Mouse (Mus musculus) liver (tissue): Measurements from ENCODE around the gene Lcorl.
"Not testable (repeated sequence)": the region's sequence is repeated elsewhere in the genome, so short reads cannot be mapped to it uniquely, and the experiment has no call there.

Source experiments
- DNase-seq: peaks from one replicate; pipeline ENCODE4 v3.0.0-alpha.2; 2020; ENCODE audit warnings: mixed read lengths

Gene Lcorl

GRCm38 (mm10) chr5:45691678-45692077, 165.7 kb downstream of the Lcorl start:
- DNase-seq, result no peak

- no peak for DNase-seq
Measured at GRCm38 (mm10) chr5:45690802-45691201, 166.6 kb downstream of the Lcorl start.

GRCm38 (mm10) chr5:45689152-45689551, 168.3 kb downstream of the Lcorl start:
- no peak for DNase-seq

GRCm38 (mm10) chr5:45686223-45686622, 171.2 kb downstream of the Lcorl start:
- no peak for DNase-seq

- DNase-seq, result no peak
Measured at GRCm38 (mm10) chr5:45685243-45685642, 172.2 kb downstream of the Lcorl start.

- DNase-seq, result no peak
Measured at GRCm38 (mm10) chr5:45683388-45683787, 174.0 kb downstream of the Lcorl start.

- DNase-seq, result no peak
Measured at GRCm38 (mm10) chr5:45679955-45680354, 177.5 kb downstream of the Lcorl start.

- DNase-seq, result no peak
Measured at GRCm38 (mm10) chr5:45677639-45678038, 179.8 kb downstream of the Lcorl start.

GRCm38 (mm10) chr5:45675032-45675431, 182.4 kb downstream of the Lcorl start:
- DNase-seq, result no peak

GRCm38 (mm10) chr5:45670894-45671494, 186.4 kb downstream of the Lcorl start:
- no peak for DNase-seq

GRCm38 (mm10) chr5:45670280-45670670, 187.1 kb downstream of the Lcorl start:
- no peak for DNase-seq

- peak; percentile 100 for DNase-seq
Measured at GRCm38 (mm10) chr5:45669598-45670279, 187.7 kb downstream of the Lcorl start, which contains the start of gene Ncapg. Ncapg (plus strand) TSS chr5:45669919.

GRCm38 (mm10) chr5:45669234-45669597, 188.2 kb downstream of the Lcorl start:
- no peak for DNase-seq

GRCm38 (mm10) chr5:45668831-45669230, 188.6 kb downstream of the Lcorl start:
- DNase-seq, result no peak

- no peak for DNase-seq
Measured at GRCm38 (mm10) chr5:45668324-45668723, 189.1 kb downstream of the Lcorl start.

- DNase-seq, result not testable (repeated sequence)
Measured at GRCm38 (mm10) chr5:45658406-45658805, 199.0 kb downstream of the Lcorl start.

GRCm38 (mm10) chr5:45651026-45651703, 206.2 kb downstream of the Lcorl start:
- DNase-seq, result no peak
